Mouse (Mus musculus) testis, adult 2 months (tissue): ENCODE data around the gene Insr.

Experiments
- CTCF ChIP-seq: fragments of 200-500 bp; IDR thresholded peaks from 2 replicates; pipeline ENCODE4 v1.5.1; 2012; ENCODE audit warnings: low read depth, mild to moderate bottlenecking, inconsistent platforms, low read length, moderate library complexity; ENCODE audit not compliant: control insufficient read depth, insufficient read depth, insufficient replicate concordance
- POLR2A ChIP-seq: fragments of 200-500 bp; IDR thresholded peaks from 2 replicates; pipeline ENCODE4 v1.6.1; 2012; ENCODE audit warnings: low read depth, mild to moderate bottlenecking, inconsistent platforms, low read length, moderate library complexity; ENCODE audit not compliant: control insufficient read depth

DNA sequence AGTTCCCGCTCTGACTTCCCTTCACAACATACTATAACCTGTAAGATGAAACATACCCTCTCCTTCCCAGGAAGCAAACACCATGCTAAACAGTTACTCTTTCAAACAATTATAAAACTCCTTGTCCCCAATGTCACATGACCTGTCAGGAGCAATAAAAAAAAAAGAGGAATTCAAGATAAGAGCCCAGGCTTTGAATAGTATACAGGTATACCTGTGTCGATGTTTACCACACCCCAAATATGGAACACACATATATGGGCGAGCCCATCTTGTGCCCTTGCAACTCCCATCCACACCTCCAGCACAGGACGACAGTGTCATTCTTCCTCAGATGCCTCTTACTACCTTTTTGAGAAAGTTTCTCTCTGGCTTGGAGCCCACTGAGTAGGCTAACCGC is 18.3 kb downstream of the Insr start:
- TF ChIP-seq POLR2A (no peak), CTCF (no peak)
